Mouse (Mus musculus): ENCODE data around the gene Nav2.

DNA sequence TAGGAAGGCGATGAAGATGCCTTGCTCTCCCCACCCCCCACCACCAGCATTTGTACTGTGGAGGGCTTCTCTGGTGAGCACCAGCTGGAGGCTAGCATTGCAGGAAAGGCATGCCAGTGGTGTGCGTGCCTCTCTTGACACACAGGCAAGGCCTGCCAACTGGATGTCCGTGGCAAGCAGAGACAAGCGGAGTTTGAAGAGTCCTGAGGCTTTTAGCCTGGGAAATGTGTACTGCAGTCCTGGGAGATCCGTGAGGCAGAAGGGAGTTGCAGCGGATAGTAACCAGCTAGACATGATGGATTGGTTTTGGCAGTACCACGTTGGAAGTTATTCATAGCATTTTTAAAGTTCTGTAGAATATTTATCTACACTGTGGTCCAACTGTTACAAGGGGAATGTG is 405.4 kb downstream of the Nav2 start:
- TF ChIP-seq CTCF (IDR thresholded peaks at IDR 0.05; ENCODE audit: low read depth, low read length) (no peak), POLR2A (IDR thresholded peaks at IDR 0.05; ENCODE audit: insufficient read depth, low read length) (no peak)

All from ES-Bruce4 (cell line).